Mouse (Mus musculus): ENCODE results near the gene Asap2. TPM values are rescaled to one million over a fixed set of nuclear protein-coding genes. Genes with fewer than 3 reads are reported as not detected.
A peak's percentile ranks its signal among the peaks of the same experiment; 100 is the strongest.

Gene Asap2
- total RNA-seq, 1 experiment from 2014 or later = 1.3 TPM

DNA sequence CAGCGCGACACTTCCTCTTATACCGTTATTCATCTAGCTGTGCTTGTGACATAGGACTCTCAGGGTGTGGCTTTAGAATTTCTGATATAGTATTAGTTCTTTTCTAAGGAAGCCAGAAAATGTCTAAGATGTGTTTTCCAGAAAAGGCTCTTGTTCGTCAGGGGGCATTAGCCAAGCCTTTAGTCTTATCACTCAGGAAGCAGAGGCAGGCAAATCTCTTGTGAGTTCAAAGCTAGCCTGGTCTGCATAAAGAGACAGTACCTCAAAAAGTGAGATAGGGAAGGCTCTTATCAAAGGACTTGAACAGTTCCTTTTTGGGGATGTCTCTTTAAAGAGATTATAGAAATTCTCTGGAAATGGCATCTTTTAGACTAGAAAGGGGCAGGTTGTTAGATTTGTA is 238.4 kb downstream of the Asap2 start:
- ATAC-seq (replicated peaks; ENCODE audit: insufficient number of reproducible peaks, low FRiP score, low TSS enrichment, poor library complexity, severe bottlenecking) = no peak

DNA sequence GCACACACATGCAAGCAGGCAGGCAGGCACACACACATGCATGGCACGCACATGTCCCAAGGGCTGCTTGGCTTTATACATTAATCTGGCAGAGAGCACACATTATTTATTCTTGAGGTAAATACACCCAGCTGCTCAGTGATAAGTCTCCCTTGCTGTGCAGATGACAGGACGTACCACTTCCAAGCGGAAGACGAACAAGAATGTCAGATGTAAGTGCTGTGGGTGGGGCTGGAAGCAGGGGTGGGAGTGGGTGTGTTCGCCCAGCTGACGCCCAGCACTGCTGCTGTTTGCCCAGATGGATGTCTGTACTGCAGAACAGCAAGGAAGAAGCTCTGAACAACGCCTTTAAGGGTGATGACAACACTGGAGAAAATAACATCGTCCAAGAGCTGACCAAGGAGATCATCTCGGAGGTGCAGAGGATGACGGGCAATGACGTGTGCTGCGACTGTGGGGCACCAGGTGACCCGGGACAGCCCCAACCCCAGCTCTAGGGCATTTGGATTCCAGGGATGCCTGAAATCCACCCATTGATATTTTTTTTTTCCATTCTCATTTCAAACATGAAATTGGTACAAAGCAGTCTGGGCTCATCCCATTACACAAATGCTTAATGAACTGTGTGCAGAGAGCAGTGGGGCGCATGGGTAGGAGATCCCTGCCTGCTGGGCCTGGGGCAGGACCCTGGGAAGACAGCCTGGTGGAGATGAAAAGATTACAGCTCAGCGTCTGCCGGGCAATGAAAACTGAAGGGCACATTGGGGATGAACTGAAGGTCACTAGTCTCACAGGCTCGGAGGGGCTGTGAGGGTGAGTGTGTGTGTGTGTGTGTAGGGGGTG is 239.0 kb downstream of the Asap2 start:
- no peak for ATAC-seq (replicated peaks; ENCODE audit: insufficient number of reproducible peaks, low FRiP score, low TSS enrichment, poor library complexity, severe bottlenecking)

DNA sequence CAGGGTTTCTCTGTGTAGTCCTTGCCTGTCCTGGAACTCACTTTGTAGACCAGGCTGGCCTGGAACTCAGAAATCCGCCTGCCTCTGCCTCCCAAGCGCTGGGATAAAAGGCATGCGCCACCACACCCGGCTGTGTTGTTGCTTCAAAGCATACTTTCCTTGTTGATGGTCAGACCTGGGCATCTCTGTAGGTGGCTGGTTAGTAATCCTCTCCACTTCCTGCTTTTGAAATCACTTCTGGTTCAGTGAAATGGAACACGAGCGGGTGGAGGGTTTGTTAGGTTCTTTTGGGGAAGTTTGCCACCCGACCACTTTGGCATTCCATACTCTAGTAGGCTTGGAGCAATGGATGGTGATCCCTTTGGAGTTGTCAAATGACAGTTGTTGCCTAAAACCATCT is 243.5 kb downstream of the Asap2 start:
- no peak for ATAC-seq (replicated peaks; ENCODE audit: insufficient number of reproducible peaks, low FRiP score, low TSS enrichment, poor library complexity, severe bottlenecking)

DNA sequence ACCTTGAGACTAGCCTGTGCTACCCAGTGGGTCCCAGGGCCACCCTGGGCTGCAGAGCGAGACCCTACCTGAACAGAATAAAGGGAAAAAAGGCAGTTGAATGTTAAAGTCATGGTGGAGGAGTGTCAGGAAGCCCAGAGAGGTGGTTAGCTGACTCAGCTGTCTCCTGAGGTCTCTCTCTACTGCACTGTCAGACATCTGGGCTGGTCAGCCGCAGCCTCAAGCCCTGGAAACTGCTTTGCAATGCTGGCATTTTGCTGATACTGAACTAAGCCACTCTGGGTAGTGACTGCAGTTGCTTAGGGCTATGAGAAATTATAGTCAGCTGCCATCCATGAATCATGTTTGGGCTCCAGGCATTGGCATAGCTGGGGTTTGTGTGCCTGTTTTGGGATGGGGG is 244.3 kb downstream of the Asap2 start:
- ATAC-seq (replicated peaks; ENCODE audit: insufficient number of reproducible peaks, low FRiP score, low TSS enrichment, poor library complexity, severe bottlenecking) = no peak

DNA sequence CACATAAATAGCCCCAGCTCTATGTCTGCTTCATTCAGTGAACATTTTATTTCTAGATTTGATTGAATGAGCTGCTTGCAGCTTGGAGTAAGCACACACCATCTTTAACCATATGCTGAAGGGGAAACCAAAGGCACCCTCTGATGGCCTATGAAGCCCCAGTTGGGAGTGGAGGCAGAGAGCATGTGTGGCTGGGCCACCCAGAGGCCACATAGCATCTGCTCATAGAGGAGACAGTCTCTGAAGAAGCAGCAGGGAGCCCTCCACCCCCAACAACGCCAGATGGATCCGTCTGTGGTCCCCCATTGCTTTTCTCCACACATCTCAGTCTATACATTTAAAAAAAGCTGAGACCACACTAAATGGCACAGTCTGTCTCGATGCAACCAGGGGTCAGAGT is 251.7 kb downstream of the Asap2 start:
- no peak for ATAC-seq (replicated peaks; ENCODE audit: insufficient number of reproducible peaks, low FRiP score, low TSS enrichment, poor library complexity, severe bottlenecking)

DNA sequence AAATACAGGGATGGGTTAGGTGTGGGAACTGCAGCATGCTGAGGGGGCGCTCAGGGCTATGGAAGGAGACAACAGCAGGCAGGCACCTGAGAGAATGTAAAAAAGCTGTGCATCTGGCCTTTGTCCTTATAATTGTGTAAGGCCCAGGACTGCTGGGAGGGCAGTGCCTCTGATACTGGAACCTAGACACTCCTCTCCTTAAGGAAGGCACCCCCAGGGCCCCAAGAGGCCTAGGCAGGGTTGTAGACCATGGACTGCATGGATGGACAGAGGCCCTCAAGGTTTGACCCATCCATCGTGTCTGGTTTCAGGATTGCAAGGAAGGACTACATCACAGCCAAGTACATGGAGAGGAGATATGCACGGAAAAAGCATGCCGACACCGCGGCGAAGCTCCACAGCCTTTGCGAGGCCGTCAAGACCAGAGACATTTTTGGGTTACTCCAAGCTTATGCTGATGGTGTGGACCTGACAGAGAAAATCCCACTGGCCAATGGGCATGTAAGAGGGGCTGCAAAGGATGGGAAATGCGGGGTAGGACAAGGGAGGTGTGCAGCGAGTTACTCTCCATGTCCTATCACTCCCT is 254.2 kb downstream of the Asap2 start:
- no peak for ATAC-seq (replicated peaks; ENCODE audit: insufficient number of reproducible peaks, low FRiP score, low TSS enrichment, poor library complexity, severe bottlenecking)

DNA sequence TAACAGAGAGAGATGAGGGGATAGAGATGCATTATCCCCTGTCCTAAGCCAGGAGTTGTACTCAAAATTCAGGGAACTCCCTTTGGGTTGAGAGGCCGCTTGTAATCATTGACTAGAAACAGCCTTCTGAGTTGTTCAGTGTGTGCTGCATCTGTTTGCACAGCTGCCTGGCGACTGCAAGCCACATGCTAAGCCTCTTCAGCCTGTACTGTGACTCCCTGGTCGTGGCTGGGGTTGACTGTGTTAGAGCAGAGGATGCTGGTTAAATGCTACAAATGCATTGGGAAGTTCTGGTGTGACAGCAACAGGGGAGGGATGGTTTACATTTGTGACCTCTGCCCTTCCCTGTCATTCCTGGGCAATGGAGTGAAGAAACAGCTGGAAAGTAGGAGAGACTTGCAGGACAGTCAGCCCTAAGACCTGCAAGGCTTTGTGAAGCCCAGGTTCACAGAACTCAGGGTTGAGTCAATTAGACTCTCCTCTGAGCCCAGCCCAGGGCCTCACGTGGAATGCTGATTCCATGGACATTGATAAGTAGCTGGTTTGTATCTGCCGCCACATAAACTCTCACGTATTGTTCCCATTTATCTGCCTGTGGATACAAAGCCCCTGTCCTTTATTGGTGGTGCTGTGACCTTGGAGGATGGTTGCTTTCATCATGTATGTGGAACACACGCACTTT is 257.6 kb downstream of the Asap2 start:
- ATAC-seq (replicated peaks; ENCODE audit: insufficient number of reproducible peaks, low FRiP score, low TSS enrichment, poor library complexity, severe bottlenecking) = no peak

DNA sequence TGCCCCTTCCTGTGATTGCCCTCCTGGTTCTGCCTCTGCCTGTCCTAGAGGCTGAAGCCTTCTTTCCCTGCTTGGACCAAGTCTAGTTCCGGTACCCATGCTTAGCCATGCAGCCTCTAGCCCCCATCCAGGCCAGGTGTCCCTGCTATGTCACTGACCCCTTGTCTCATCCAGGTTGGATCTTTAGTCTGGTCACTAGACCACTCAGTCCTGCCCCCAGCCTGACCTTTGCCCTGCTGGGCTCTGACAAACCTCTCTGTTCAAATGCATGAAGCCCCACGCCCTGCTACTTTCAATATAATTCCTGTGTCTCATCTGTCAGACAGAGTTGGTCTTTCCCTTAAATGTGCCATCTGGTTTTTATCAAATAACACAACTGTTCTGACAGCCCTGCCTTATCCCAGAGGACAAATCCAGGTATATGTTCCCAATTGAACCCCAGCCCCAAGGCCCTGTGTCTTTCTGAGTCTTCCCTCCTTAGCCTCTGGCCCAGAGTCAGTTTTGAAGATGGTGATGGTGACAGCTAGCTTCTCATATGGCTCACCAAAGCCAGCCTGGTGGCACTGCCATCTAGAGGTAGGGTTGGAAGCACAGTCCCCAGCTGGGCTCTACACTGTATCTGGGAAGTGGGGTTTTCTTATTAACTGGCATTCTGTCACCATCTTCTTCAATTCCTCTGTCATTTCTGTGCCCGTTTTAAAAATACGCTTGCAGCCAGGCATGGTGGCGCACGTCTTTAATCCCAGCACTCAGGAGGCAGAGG is 270.4 kb downstream of the Asap2 start:
- no peak for ATAC-seq (replicated peaks; ENCODE audit: insufficient number of reproducible peaks, low FRiP score, low TSS enrichment, poor library complexity, severe bottlenecking)

DNA sequence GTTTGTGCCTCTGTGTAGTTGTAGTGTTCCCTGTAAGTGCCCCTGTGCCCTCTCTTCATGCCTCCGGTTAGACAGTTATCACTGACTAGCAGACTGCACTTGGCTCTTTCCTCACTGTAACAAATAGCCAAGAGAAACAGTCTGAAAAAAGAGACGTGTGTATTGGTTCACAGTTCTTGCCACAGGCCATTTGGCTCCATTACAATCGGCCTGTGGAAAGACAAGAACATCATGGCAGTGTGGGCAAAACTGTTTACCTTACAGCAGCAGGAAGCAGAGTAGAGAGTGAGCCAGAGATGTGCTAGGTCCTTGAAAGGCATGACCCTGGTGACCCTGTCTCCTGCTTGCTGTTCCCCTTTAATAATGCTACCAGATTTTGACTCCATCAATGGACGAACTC is 271.3 kb downstream of the Asap2 start:
- ATAC-seq (replicated peaks; ENCODE audit: insufficient number of reproducible peaks, low FRiP score, low TSS enrichment, poor library complexity, severe bottlenecking) = no peak

DNA sequence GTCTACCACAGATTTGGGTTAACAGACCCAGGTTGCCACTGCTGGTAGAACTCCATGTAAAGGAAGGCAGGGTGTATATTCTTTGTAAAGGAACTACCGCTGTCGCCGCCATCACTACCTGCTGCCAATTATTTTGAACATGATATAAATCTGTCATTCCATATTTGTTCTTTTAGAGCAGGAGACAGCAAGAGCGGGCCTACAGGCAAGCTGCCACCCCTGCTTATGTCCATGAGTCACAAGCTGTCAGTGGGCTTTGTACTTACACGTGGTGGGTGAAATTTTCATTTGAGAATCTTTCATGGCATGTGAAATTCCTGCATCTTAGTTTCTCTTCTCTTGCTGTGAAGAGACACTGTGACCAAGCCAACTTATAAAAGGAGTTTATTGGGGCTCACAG is 273.0 kb downstream of the Asap2 start:
- no peak for ATAC-seq (replicated peaks; ENCODE audit: insufficient number of reproducible peaks, low FRiP score, low TSS enrichment, poor library complexity, severe bottlenecking)

DNA sequence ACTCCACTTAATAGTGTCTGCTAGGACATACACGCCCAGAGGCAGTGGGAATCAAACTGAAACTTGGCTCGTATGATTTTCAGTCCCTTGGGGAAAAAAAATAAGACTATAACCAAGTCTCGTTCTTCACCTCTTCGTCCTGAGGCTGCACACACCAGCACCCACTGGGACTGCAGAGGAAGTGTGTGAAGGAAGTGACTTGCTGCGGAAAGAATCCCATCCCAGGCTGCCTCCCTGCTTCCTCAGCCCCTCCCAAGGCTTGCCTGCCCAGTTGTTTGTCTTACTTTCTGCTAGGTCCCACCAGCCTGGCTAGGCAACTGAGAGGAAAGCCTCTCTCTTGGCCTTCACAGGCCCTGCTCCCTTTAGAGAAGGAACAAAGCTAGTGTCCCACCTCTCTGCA is 274.0 kb downstream of the Asap2 start:
- ATAC-seq (replicated peaks; ENCODE audit: insufficient number of reproducible peaks, low FRiP score, low TSS enrichment, poor library complexity, severe bottlenecking) = no peak

DNA sequence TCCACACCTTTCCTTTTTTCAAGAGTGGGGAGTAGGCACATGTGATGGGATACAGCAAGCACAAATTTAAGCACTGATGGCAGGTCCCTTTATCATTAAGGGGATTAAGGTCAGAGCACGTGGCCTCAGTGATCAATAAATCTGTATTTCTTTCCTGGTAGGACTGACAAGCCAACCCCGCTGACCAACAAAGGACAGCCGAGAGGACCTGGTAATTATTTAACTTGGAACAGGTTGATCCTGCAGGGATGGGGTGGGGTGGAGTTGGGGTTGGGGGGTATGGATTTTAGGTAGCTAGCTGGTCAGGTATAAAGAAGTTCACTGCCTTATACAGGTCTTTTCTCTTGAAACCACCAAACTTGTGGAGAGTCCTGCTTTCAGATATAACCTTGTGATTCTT is 274.7 kb downstream of the Asap2 start:
- ATAC-seq (replicated peaks; ENCODE audit: insufficient number of reproducible peaks, low FRiP score, low TSS enrichment, poor library complexity, severe bottlenecking) = no peak

DNA sequence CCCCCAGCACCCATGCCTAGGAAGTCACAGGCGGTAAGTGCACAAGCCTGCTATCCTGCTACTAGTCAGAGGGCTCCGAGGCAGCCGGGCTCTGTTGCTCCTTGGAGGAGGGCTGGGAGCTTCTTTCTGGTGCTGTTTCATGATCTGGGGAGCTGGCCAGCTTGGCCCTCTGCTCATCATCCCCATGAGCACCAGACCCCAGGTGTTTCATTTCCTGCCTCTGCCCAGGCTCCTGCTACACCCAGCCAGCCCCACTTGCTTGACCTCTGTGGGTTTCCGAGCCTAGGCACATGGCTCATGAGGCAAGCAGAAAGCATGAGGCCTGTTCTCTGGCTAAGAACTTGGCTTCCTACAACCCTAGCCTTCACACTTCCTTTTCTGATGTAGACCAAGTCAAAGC is 275.2 kb downstream of the Asap2 start:
- ATAC-seq (replicated peaks; ENCODE audit: insufficient number of reproducible peaks, low FRiP score, low TSS enrichment, poor library complexity, severe bottlenecking) = no peak

DNA sequence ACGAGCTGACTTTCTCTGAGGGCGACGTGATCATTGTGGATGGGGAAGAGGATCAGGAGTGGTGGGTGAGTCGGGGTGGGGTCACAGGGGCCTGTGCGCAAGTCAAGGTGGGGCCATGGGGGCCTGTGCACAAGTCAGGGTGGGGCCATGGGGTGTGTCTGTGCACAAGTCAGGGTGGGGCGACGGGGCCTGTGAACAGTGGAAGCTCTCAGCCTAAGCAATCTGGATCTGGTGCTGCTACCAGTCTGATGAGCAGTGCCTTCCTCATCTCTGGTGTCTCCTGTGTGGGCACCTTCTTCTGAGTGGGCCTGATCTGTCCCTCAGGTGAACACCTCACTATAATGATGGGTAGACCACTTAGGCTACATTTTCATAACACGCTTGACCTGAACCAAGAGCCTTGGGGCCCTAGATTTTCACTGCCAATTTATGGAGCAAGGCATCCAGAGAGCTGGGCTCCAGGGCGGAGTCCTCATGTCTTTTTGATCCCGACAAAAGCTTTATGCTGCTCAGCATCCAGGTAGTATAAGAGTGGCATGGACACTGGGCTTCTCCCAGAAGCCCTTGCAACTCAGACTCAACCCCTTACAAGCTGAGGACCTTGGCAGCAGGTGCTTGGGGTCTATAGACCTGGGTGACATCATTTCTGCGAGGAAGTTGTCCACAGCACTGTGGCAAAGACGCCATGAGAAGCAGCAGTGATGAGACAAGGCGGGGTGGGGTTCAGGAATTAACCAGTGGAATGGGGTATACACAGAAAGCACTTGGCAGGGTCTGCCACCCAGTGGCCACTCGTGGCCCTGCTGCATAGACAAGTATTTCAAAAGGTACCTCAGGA is 275.9 kb downstream of the Asap2 start:
- ATAC-seq (replicated peaks; ENCODE audit: insufficient number of reproducible peaks, low FRiP score, low TSS enrichment, poor library complexity, severe bottlenecking) = 0 out of 2 replicates have a peak, but pooled peaks have one; percentile 20

DNA sequence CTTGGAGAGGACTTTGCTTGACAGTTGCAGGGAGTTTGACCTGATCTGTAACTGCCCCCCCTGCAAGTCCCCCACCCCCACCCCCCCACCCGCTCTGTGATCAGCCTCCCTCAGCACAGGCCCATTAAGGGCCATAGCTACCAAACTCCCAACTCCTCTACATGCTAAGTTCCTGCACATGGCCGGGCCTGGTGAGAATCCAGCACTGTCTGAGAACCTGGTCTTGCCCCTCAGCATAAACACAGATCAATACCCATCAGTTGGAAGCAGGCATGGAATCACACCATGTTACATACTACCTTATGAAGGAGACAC is 276.5 kb downstream of the Asap2 start:
- no peak for ATAC-seq (replicated peaks; ENCODE audit: insufficient number of reproducible peaks, low FRiP score, low TSS enrichment, poor library complexity, severe bottlenecking)

DNA sequence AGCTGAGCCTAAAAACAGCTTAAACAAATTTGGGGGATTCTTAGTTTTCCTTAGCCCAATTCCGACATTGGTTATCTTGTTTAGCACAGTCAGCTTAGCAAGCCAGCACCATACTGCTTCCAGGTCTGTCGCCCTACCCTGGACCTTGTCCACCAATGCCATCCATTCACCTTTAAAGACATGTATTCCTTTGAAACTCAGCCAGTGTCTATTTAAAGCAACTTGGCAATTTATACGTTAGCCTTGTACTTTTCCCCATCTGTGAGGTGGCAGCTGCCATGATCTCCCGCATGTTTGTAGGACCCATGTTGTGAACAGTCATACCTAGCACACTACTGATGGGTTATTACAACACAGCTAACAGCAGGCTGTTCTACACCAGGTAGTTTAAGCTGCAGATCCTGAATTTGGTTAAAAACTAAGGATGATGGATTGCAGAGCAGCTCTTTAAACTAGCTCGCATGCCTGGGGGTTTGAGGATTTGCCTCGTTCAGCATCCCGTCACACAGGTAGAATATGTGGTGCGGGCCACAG is 277.9 kb downstream of the Asap2 start:
- ATAC-seq (replicated peaks; ENCODE audit: insufficient number of reproducible peaks, low FRiP score, low TSS enrichment, poor library complexity, severe bottlenecking) = no peak

DNA sequence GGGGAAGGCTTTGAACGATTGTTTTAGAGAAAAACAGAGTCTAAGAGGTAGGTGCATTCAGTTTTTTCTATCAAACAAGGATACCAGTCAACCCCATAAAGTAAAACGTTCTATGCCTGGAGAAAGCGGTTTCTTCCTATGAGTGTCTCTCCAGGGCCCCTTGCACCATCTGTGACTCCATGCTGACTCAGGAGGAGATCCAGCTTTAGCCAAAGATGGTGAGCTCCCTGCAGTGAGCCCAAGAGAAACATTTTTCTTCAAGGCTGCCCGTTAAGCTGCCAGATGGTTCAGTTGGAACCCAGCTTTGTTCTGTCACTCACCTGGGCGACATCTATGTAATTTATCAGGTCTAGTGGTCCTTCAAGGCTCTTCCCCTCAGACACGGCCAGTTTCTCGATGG is 284.2 kb downstream of the Asap2 start:
- ATAC-seq (replicated peaks; ENCODE audit: insufficient number of reproducible peaks, low FRiP score, low TSS enrichment, poor library complexity, severe bottlenecking) = no peak

DNA sequence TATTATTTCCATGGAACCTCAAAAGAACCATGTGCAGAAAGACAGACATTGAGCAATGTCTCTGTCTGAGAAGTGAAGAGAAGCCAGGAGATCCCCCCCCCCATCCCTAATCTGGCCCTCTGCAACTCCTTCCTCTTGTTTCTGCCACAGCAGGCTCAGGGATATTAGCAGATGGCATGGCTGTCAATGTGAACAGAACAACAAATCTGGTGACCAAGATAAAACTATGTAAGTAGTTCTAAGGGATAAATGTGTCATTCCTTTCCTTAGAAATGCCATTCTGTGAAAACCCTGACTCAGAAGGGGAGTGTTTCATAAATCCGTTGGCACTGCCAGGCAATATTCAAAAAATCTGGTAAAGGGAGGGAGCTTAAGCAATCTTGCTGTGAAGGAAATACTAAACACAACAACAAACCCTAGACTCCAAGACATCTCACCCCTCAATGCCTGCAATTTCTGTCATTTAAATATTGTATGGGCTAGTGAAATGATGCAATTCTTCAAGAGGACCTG is 287.1 kb downstream of the Asap2 start:
- no peak for ATAC-seq (replicated peaks; ENCODE audit: insufficient number of reproducible peaks, low FRiP score, low TSS enrichment, poor library complexity, severe bottlenecking)

All from monocyte, adult 5-6 weeks (primary cell).